Mouse (Mus musculus): ENCODE results near the gene Hist1h3i.

Gene Hist1h3i

DNA sequence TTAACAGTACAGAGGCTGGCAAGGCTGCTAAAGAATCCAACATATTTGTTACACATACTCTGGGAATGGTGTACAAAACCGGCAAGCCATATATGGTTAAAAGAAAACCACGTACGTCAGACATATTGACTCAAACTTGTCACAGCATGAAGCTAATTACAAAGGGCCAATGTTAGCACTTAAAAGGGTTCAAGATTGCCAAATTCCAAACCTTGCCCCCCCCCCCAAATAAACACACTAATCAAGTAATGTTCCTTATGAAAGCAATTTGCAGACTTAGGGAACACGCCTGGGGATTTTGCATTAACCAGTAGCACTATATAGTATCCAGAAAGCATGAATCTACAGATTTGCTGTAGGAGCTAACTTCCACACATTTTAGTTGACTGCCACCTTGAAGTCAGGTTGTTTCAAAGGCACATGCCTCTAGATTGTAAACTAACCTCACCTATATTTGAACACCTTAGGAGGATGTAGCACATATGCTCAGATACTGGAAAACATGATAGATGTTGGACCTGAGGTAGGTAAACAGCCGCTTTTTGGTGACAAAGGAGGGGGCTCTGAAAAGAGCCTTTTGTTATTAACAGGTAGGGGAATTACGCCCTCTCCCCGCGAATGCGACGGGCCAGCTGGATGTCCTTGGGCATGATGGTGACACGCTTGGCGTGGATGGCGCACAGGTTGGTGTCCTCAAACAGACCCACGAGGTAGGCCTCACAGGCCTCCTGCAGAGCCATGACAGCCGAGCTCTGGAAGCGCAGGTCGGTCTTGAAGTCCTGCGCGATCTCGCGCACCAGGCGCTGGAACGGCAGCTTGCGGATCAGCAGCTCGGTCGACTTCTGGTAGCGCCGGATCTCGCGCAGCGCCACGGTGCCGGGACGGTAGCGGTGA, 562 bp downstream of the Hist1h3i start:
- DNase-seq (ENCODE audit: low spot score in 2 of 2) = peak; percentile 25 to 35

DNA sequence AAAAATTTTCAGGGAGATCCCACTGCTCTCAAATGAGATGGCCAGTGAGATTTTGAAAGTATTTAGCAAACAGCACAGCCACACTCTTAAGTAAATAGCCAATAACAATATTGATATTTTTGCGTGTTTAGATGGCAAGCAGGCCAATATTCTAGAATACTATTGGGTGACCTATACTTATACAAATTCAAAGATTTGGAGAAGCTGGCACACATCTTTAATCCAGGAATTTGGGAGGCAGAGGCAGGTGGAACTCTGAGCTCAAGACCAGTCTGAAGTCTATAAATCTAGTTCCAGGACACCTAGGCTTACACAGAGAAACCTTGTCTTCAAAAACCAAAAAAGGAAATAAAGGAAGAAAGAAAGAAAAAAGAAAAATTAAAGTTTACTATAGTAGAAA, 1.5 kb downstream of the Hist1h3i start:
- DNase-seq (ENCODE audit: low spot score in 2 of 2) = no peak

DNA sequence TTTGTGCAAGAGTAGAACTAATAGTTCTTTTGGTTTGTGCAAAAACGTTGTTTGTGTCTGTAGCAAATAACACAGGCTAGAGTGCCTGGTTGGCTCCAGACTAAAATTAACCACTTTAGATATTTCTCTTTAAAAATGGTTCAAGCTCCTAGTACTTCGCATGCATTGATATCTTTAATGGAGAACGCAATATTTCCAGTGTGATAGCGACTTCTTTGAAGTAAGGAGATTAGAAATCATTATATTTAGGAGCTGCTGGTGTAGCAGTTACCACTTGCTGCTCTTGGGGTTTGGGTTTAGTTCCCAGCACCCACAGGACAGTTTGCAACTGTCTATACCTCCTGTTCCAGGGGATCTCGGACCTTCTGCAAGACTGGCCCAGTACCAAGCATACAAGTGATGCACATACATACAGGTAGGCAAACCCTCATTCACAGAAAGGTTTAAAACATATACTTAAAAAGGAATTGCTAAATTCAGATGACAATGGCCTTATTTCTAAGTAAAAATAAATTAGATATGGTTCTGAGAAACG, 2.1 kb downstream of the Hist1h3i start:
- DNase-seq (ENCODE audit: low spot score in 2 of 2) = no peak

DNA sequence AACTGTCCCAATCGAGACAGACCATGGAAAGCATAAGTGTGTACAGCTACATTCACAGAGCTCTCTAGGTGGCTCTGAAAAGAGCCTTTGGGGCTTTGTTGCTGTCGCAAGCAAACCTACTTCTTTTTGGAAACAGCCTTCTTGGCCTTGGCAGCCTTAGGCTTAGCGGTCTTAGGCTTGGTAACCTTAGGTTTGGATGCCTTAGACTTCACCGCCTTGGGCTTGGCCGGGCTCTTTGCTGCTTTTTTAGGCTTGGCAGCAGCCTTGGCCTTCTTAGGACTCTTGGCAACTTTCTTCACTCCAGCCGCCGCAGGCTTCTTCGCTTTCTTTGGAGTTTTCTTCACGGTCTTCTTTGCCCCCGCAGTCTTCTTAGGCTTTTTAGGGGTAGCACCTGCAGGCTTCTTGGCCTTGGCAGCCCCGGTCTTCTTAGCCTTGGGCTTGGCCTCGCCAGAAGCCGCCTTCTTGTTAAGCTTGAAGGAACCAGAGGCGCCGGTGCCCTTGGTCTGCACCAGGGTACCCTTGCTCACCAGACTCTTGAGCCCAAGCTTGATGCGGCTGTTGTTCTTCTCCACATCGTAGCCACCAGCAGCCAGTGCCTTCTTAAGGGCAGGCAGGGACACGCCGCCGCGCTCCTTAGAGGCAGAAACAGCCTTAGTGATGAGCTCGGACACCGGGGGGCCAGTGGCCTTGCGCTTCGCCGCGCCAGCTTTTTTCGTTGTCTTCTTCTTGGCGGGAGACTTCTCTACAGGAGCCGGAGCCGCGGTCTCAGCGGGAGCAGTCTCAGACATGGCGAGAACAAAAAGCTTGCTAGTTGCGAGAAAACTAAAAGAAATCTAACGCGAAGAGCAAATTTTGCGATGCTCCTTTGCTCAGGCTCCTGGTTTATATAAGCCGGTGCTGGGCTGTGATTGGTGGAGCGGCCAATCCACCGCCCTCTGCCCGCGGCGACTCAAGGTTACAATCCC, 3.1 kb downstream of the Hist1h3i start, which contains the start of gene Hist1h1b:
TSS of gene Hist1h1b (minus strand) at position 859 of the 965 bp plus-strand sequence.
- DNase-seq (ENCODE audit: low spot score in 2 of 2) = peak; percentile 77 to 79

DNA sequence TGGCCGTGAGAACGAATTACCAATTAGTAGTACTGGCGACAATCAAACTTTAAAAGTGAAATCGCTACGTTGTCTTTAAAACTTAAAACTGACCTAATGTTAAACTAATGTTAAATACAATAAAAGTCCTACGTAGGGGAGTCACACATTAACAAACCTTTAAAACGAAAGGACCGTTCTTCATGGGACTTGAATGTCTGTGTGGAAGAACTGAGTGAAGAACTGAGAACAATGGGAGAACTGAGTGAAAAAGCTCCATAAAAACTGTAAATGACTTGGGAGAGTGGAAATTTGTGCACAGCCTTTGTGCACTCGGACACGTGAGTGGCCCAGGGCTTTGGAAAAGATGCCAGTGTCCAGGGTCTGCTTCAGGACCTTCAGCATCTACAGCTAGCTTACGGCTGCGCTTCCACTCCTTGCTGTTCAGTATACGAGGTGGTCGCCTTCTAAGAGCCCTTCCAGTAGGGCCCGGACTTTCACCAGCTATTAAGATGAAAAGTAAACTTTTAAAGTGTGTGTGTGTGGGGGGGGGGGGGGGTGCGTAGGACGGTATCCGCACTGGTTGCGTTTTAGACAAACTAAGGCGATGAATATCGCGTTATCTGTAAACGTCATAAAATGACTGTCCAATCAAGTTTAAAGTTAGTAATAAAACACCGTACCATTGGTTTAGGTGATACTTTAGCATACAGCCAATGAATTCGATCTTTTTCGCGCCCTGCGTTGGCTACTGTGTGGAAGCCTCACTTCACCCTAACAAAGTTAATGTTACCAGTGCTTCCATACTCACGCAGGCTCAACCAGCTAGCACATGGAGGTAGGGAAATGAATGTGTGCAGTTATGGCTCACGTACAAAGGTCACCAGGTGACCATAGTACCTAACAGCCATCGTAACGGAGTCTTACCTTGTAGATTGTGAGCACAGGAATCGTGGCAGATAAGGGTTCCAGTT, 4.1 kb downstream of the Hist1h3i start:
- DNase-seq (ENCODE audit: low spot score in 2 of 2) = peak; percentile 55 to 69

DNA sequence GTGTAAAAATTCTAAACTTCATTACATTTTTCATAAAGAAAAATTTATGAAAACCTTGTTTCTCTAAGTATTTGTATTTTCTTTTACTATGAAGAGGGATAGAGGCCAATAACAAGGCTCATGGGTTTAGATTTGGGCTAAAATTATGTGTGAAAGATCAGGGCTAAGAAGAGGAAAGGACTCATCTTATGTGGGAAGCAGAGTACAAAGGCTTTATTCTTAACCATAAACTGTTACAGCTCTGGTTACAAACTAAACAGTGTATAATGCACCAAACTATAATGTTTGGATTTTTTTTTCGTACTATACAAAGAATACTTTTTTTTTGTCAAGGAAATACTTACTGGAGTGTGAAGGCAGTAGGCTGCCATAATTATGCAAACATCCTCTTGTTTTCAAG, 27.5 kb downstream of the Hist1h3i start:
- DNase-seq (ENCODE audit: low spot score in 2 of 2) = no peak

DNA sequence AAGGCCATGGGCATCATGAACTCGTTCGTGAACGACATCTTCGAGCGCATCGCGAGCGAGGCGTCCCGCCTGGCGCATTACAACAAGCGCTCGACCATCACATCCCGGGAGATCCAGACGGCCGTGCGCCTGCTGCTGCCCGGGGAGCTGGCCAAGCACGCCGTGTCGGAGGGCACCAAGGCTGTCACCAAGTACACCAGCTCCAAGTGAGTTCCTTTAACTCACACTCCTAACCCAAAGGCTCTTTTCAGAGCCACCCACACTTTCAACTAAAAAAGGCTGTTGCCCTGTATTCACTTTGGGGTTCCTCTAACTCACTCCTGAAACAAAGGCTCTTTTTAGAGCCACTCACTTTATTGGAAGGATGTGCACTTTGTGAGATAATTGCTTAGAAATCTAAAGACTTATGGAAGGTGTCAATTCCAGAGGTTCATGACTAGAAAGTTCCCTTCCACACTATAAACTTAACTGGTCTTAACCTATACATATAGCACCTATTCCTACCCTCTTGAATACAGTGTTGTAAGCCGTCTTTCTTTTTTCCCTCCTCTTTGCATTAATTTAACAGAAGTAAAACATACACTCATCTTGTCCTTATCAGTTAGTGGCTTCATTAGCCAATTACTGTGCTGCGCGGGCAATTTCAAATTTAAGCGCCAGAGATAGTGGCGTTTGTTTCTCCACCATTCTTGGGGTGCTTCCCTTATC, 28.7 kb downstream of the Hist1h3i start:
- DNase-seq (ENCODE audit: low spot score in 2 of 2) = peak in 1 of 2 experiments; percentile 50

DNA sequence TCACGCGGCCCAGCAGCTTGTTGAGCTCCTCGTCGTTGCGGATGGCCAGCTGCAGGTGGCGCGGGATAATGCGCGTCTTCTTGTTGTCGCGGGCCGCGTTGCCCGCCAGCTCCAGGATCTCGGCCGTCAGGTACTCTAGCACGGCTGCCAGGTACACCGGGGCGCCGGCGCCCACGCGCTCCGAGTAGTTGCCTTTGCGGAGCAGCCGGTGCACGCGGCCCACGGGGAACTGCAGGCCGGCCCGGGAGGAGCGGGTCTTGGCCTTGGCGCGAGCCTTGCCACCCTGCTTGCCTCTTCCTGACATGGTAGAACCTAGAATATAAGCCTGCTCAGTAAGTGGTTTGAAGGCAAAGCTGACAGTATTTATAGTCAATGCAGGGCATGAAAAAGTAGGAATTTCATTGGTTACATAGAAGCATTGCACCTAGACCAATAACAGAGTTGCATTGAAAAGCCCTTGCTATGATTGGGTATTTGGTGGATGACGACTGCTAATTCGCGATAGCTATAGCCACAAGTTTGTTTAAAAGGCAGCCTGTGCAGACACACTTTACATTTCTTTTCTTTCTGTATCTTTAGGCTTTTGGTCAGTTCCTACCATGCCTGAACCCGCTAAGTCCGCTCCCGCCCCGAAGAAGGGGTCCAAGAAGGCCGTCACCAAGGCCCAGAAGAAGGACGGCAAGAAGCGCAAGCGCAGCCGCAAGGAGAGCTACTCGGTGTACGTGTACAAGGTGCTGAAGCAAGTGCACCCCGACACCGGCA, 29.5 kb downstream of the Hist1h3i start, which contains the start of the genes Hist1h2ak and Hist1h2bn:
TSS of gene Hist1h2ak (minus strand) at position 304 of the 762 bp plus-strand sequence.
TSS of gene Hist1h2bn (plus strand) at position 600 of the 762 bp plus-strand sequence.
- DNase-seq (ENCODE audit: low spot score in 2 of 2) = peak; percentile 62 to 70

DNA sequence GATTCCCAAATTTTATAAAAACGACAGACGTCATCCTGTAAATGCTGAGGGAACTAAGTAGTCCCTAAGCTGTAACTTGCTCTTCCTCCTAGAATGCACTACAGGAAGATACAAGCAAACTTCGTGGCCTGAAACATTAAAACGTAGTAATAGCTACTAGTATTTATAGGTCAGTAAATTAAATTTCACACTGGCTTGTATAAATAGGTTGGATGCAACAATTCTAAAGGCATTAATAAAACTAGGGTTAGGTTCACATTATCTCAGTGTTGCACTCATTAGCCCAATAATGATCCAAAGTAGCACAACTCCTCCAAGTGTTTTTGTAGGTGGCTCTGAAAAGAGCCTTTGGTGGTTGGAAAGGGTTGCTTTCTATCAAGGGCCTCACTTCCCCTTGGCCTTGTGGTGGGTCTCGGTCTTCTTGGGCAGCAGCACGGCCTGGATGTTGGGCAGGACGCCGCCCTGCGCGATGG, 30.1 kb downstream of the Hist1h3i start:
- no peak for DNase-seq (ENCODE audit: low spot score in 2 of 2)

DNA sequence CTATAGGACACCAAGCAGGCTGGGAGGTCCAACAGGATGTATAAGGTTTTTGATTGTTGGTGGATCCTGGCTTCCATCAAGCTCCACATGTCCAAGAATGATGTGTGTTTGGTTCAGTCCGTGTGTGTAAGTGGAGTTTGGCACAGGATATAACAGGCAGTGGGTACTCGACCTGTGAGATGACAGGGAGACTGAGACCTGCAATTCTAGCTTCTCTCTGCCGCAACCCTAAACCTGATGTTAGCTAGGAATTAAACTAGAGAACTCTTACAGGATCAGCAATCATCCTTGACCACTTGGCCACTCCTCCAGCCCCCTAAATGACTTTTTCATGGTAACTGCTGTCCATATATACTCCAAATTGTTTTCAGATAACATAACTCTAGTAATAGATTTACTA, 30.8 kb downstream of the Hist1h3i start:
- DNase-seq (ENCODE audit: low spot score in 2 of 2) = no peak

DNA sequence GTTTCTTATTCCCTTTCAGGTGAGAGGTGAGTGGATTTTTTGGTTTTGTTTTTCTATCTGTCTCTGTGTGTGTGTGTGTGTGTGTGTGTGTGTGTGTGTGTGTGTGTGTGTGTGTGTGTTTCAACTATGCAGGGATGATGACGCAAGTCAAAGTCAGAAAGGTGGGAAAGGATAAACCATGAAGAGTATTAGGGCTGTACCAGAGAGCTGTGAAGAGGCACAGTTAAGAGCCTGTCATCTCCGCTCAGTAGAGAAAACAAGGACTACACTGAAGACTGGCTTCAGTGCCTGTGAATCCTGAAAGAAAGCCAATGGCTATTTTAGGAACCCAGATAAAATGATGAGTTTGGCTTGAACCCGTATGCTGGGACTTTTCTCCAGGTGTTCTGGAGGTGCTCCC, 31.3 kb downstream of the Hist1h3i start:
- DNase-seq (ENCODE audit: low spot score in 2 of 2) = no peak

DNA sequence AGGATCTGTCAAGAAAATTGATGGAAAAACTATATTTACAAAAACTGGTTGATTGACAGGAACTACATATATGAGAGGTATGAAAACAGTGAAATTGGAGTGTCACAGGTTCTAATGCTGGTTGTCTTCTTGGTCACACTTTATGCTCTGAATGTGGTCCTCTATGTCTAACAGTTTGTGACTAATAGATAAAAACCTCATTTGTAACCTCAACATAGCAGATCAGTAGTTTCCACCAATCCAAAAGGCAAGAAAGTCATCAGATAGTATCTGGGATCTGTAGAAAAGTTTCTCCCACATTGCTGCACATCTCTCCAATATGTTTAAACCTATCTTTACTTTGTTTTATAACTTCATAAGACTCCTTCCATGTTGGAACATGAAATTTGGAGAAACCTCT, 31.8 kb downstream of the Hist1h3i start:
- no peak for DNase-seq (ENCODE audit: low spot score in 2 of 2)

DNA sequence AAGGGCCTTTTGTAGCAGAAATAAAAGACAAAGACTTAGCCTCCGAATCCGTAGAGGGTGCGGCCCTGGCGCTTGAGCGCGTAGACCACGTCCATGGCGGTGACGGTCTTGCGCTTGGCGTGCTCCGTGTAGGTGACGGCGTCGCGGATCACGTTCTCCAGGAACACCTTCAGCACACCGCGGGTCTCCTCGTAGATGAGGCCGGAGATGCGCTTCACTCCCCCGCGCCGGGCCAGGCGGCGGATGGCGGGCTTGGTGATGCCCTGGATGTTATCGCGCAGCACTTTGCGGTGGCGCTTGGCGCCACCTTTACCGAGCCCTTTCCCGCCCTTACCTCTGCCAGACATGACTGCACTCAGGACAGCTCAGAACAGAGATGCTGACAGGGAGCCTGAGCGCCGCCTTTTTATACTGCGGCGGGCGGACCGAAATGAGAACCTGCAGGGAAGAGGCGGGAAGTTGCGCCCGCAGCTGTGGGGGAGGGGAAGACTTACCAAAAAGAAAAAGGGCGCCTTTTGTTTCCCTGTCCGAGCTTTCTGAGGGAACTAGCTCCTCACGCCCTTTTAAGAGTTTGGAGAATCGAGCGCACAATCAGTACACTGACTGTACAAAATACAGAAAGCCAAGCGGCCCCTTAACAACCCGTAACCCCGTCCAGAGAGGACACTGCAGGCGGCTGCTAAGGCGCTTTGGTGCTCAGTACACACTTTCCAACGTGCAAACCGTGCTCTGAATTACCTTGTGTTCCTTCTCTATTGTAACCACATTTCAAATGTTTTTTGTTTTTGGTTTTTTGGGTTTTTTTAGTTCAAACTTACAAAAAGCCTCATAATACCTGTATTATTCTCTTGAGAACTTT, 32.8 kb downstream of the Hist1h3i start, which contains the start of gene Hist1h4k:
TSS of gene Hist1h4k (minus strand) at position 347 of the 859 bp plus-strand sequence.
- DNase-seq (ENCODE audit: low spot score in 2 of 2) = peak; percentile 90 to 96

DNA sequence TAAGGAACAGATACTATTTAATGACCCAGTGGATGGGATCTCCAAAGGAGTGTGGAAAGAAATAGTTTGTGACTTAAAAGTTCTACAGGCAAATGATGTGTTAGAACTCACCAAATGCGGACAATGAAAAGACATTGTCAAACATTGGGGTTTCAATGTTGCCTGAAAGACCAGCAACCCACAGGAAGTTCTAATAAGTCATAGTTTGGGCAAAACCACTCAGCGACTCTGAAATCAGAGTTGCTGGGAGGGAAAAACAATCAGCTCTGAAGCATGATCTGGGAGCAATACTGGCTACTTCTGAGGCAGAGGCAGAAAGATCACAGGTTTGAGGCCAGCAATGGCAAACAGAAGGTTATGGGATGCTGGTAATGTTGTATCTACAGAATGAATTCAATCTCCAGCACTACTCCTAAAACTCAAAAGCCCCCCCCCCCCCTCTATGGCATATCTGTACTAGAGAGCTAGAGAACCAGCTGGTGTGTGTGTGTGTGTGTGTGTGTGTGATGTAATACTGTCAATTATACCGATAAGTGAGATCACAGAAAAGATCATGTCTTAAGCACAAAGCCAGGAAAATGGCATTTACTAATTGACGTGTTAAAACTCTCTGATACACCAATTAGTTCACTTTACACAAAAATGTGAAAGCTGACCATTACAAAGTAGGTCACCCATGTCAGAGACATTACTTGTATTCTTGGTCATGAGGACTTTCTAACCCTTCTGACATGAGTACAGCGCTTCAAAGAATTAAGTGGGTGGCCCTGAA, 33.6 kb downstream of the Hist1h3i start:
- no peak for DNase-seq (ENCODE audit: low spot score in 2 of 2)

DNA sequence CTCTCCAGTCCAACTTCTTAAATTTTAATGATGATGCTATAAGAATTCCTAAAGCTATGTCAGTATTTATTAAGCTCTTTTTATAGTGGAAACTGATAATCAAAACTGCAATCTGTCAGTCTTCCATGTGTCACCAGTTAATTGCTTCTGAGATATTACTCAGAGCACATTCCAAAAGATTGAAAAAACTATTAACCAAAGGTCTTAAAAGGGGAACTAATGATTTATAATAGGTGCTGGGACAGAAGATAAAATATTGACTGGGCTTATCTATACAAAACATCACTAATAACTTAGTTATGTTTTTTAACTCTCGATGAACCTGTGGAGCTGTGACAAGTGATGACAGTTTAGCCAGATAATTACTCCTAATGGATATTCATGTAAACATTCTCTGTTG, 38.2 kb downstream of the Hist1h3i start:
- no peak for DNase-seq (ENCODE audit: low spot score in 2 of 2)

DNA sequence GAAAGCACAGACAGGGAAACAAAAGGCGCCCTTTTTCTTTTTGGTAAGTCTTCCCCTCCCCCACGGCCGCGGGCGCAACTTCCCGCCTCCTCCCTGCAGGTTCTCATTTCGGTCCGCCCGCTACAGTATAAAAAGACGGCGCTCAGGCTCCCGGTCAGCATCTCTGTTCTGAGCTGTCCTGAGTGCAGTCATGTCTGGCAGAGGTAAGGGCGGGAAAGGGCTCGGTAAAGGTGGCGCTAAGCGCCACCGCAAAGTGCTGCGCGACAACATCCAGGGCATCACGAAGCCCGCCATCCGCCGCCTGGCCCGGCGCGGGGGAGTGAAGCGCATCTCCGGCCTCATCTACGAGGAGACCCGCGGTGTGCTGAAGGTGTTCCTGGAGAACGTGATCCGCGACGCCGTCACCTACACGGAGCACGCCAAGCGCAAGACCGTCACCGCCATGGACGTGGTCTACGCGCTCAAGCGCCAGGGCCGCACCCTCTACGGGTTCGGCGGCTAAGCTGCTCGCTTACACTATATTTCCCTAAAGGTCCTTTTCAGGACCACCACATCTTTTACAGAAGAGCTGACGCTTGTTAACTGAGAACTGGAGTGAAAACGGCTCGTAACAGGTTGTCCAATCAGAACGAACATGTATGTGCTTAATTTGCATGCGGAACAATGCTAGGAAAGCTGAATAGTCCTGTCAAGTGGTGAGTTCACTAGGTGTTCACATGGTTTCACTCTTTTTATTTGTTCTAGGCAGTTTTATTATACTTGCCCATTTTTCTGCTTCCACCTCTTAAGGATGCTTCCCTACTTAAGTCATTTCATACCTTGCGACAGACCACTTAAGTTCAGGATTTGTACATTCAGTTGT, 48.0 kb downstream of the Hist1h3i start, which contains the start of gene Hist1h4j:
TSS of gene Hist1h4j (plus strand) at position 159 of the 862 bp plus-strand sequence.
- DNase-seq (ENCODE audit: low spot score in 2 of 2) = peak; percentile 68 to 78

All from spleen, postnatal 14 days (tissue).